Mouse (Mus musculus): ENCODE data around the gene Rrnad1. TPM values are rescaled to one million over a fixed set of nuclear protein-coding genes. Genes with fewer than 3 reads are reported as not detected.
A peak's percentile ranks its signal among the peaks of the same experiment; 100 is the strongest.

Gene Rrnad1
- total RNA-seq, 1 experiment from 2014 or later: 24.1 TPM

GRCm38 (mm10) chr3:87884708-87885251 is 45.7 kb downstream of the Rrnad1 start:
- peak; percentile 38 for DNase-seq

GRCm38 (mm10) chr3:87884291-87884690 is 46.2 kb downstream of the Rrnad1 start:
- no peak for DNase-seq

GRCm38 (mm10) chr3:87877730-87878129 is 52.8 kb downstream of the Rrnad1 start:
- no peak for DNase-seq

Other genes starting within 250 kb of the Rrnad1 start
- 0.94 TPM in 1 of 2 replicates, not detected in the other for gene Lrrc71, start 182.1 kb downstream of the Rrnad1 start, total RNA-seq (2021)
- gene Ntrk1, start 135.6 kb downstream of the Rrnad1 start, total RNA-seq (2021): 0.95 and 3.7 TPM in 2 replicates
- gene Insrr, start 133.8 kb downstream of the Rrnad1 start, total RNA-seq (2021): 0.81 and 1.0 TPM in 2 replicates
- gene Pear1, start 106.4 kb downstream of the Rrnad1 start, total RNA-seq (2021): 20.7 and 23.0 TPM in 2 replicates
- gene Sh2d2a, start 84.0 kb downstream of the Rrnad1 start, total RNA-seq (2021): 0.15 TPM in 1 of 2 replicates, not detected in the other
- gene Prcc, start 45.1 kb downstream of the Rrnad1 start, total RNA-seq (2021): 55.3 and 56.1 TPM in 2 replicates
- 173 and 198 TPM in 2 replicates for gene Hdgf, start 24.4 kb downstream of the Rrnad1 start, total RNA-seq (2021)
- 113 and 156 TPM in 2 replicates for gene Mrpl24, start 11.2 kb downstream of the Rrnad1 start, total RNA-seq (2021)
- 22.7 and 22.8 TPM in 2 replicates for gene Isg20l2, start 403 bp downstream of the Rrnad1 start, total RNA-seq (2021)
- gene Crabp2, start 17.9 kb upstream of the Rrnad1 start, total RNA-seq (2021): not detected in 2 replicates
- 8.7 and 9.3 TPM in 2 replicates for gene Nes, start 40.4 kb upstream of the Rrnad1 start, total RNA-seq (2021)
- 62.8 and 74.9 TPM in 2 replicates for gene Bcan, start 69.5 kb upstream of the Rrnad1 start, total RNA-seq (2021)
- not detected in 2 replicates for gene Hapln2, start 96.9 kb upstream of the Rrnad1 start, total RNA-seq (2021)
- gene Gpatch4, start 112.4 kb upstream of the Rrnad1 start, total RNA-seq (2021): 14.1 and 23.4 TPM in 2 replicates
- gene Naxe, start 127.8 kb upstream of the Rrnad1 start, total RNA-seq (2021): 126 and 140 TPM in 2 replicates
- not detected in 2 replicates for gene Ttc24, start 147.6 kb upstream of the Rrnad1 start, total RNA-seq (2021)
- 4.5 and 5.9 TPM in 2 replicates for gene Iqgap3, start 151.3 kb upstream of the Rrnad1 start, total RNA-seq (2021)
- 104 TPM in 2 replicates for gene Mef2d, start 211.7 kb upstream of the Rrnad1 start, total RNA-seq (2021)